Mouse (Mus musculus) stomach, embryonic 14.5 days (tissue): ENCODE measurements around the gene Gm45711. TPM values are rescaled to one million over a fixed set of nuclear protein-coding genes. Genes with fewer than 3 reads are reported as not detected.

Experiments
- ATAC-seq: fragments of 200-750 bp; cut with Nextera tagmentation; 2 replicates; pipeline ENCODE4 v1.8.0; 2017; ENCODE audit warnings: low read depth, moderate TSS enrichment; ENCODE audit not compliant: insufficient number of reproducible peaks, insufficient read depth, low FRiP score
- H3K27ac ChIP-seq: fragments of 300-500 bp; sonication (generic); 2 replicates; pipeline ENCODE4 v1.5.1; 2014; ENCODE audit warnings: mild to moderate bottlenecking, low read length, moderate library complexity, mixed read lengths
- H3K27me3 ChIP-seq: fragments of 300-500 bp; sonication (generic); 2 replicates; pipeline ENCODE4 v1.6.1; 2014; ENCODE audit warnings: low read length, control low read depth, mixed read lengths; ENCODE audit not compliant: control insufficient read depth, insufficient read depth
- H3K36me3 ChIP-seq: fragments of 300-500 bp; sonication (generic); 2 replicates; pipeline ENCODE4 v1.6.1; 2014; ENCODE audit warnings: mild to moderate bottlenecking, control low read depth, low read length, moderate library complexity, mixed read lengths; ENCODE audit not compliant: control insufficient read depth, insufficient read depth
- H3K4me1 ChIP-seq: fragments of 300-500 bp; sonication (generic); 2 replicates; pipeline ENCODE4 v1.6.1; 2014; ENCODE audit warnings: low read length, control low read depth, mixed read lengths; ENCODE audit not compliant: control insufficient read depth, insufficient read depth
- H3K4me2 ChIP-seq: fragments of 300-500 bp; sonication (generic); replicated peaks from 2 replicates; pipeline ENCODE4 v1.6.1; 2014; ENCODE audit warnings: low read depth, low read length, control low read depth
- H3K4me3 ChIP-seq: fragments of 300-500 bp; sonication (generic); 2 replicates; pipeline ENCODE4 v1.5.1; 2014; ENCODE audit warnings: low read depth, low read length, control low read depth
- H3K9ac ChIP-seq: fragments of 300-500 bp; sonication (generic); replicated peaks from 2 replicates; pipeline ENCODE4 v1.6.1; 2014; ENCODE audit warnings: low read depth, mild to moderate bottlenecking, control low read depth, low read length, moderate library complexity, mixed read lengths
- H3K9me3 ChIP-seq: fragments of 300-500 bp; sonication (generic); 2 replicates; pipeline ENCODE4 v1.6.1; 2016; ENCODE audit warnings: low read depth, low read length, control low read depth; ENCODE audit not compliant: control insufficient read depth
- WGBS: fragments of 180-500 bp; shearing (Covaris S2); extraction: QIAGEN DNeasy Blood & Tissue Kit; methylation state at CpG from one replicate; pipeline ENCODE4 v1.1.7; 2014; 5-methylcytosine and 5-hydroxymethylcytosine counted together
- polyA plus RNA-seq: library from polyadenylated mRNA; unstranded; fragments of >200 nt; fragmentation: Nextera tagmentation; extraction: Ambion mirVana; gene quantifications from 2 replicates; pipeline ENCODE4 v1.2.1, GENCODE M21; 2014

Gene Gm45711
- polyA plus RNA-seq, 1 experiment from 2014 or later: not detected

DNA sequence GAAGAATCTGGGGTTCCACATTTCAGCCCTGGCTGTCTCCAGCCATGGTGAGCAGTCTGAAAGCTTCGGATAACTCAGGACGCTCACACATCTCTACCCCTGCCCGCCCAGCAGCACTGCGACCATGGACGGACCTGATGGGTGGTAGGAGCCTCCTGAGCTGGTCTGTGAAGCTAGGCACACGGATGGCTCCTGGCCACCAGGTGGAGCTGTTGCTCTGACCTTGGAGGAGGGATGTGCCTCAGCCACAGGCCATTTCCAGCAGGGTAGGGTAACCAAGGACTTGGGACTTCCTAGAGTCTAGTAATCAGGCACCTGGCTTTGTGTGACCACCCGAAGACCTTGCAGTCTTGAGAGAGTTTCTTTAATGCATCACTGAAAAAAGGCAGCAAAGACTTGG, 34.1 kb upstream of the Gm45711 start:
- 0 out of 2 replicates have a peak, but pooled peaks cover 6% of the 10 kb centered on the region for H3K4me1 ChIP-seq
- no peaks in the 10 kb centered on the region for H3K9me3 ChIP-seq
- WGBS: 15% methylated on average over 7 of the region's 7 CpGs
- H3K27ac ChIP-seq: no peak overlapping the region
- H3K9ac ChIP-seq: no peak overlapping the region
- H3K27me3 ChIP-seq: no peaks in the 10 kb centered on the region
- no peak overlapping the region for H3K4me3 ChIP-seq
- H3K36me3 ChIP-seq: peaks cover 21% of the 10 kb centered on the region
- ATAC-seq: no peak
- H3K4me2 ChIP-seq: no peak overlapping the region

DNA sequence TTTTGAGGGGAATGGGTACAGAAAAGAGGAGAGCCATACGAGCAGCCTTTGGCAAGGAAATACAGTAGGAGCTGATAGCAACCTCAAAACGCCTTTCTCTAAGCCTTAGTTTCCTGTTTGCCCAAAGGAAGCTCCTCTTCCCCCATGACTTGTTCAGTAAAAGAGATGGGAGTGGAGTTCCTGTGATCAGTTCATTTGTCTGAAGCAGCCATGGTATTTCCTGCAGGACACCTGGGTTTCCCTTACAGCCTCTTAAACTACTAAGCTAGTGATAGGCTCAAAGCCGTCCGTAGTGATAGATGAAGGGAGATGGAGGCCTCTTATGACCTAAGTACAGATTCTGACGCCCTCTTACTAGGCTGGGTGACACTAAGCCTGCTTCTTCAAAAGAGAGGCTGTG, 32.5 kb upstream of the Gm45711 start:
- Histone ChIP-seq H3K4me1 (0 out of 2 replicates have a peak, but pooled peaks cover 6% of the 10 kb centered on the region), H3K27ac (no peak overlapping the region), H3K4me3 (no peak overlapping the region), H3K36me3 (peaks cover 21% of the 10 kb centered on the region), H3K9ac (no peak overlapping the region), H3K27me3 (no peaks in the 10 kb centered on the region), H3K9me3 (no peaks in the 10 kb centered on the region), H3K4me2 (no peak overlapping the region)
- ATAC-seq: no peak
- 75% methylated on average over 5 of the region's 5 CpGs for WGBS

DNA sequence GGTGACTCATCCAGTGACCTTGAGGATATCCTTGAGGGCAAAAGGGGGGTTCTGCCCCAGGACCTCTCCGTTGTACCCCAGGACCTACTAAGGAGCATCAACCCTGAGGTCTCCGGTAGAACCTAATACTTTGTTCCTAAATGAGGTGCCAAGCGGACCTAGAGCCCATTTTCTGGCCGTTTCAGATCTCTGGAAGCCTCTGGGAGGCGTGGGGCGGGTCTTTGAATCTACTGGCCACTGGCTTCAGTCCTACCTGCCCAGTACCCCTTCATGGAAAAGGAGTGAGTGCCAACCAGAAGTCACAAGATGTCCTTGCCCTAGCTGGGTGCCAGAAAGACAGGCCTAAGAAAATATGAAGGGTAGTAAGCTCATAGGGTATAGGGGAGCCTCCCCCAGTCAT, 31.8 kb upstream of the Gm45711 start:
- H3K36me3 ChIP-seq: peaks cover 14% of the 10 kb centered on the region
- no peaks in the 10 kb centered on the region for H3K27me3 ChIP-seq
- H3K4me2 ChIP-seq: peak overlapping the region; percentile 65
- H3K9ac ChIP-seq: no peak overlapping the region
- 0 out of 2 replicates have a peak, but pooled peaks cover 6% of the 10 kb centered on the region for H3K4me1 ChIP-seq
- ATAC-seq: no peak
- no peaks in the 10 kb centered on the region for H3K9me3 ChIP-seq
- WGBS: 49% methylated on average over 6 of the region's 6 CpGs
- H3K27ac ChIP-seq: peak overlapping the region; percentile 80; the same call in 1 of the 2 replicates
- peak overlapping the region; percentile 69 for H3K4me3 ChIP-seq

DNA sequence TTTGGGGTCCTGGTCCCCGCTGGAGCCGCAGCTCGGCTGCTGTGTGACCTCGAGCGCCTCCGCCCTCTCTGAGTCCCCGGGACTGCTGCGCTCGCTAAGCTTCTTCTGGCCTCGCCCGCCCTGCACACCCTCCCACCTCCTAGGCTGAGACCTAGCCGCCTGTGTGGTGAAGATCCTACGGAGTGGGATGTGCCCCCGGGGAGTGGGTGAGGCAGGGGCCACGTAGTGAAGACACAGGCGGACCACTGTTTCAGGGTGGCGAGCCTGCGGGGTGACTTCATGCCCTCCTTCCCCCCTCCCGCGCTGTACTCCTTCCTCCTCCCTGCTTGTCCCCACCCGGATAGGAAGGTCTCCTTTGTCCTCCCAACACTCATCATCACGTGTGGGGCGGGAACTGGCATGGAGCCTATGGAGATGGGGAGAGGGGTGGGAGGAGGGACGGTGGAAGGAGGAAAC, 31.3 kb upstream of the Gm45711 start:
- peak overlapping the region; percentile 84 for H3K9ac ChIP-seq
- H3K36me3 ChIP-seq: peaks cover 10% of the 10 kb centered on the region; the same call in 1 of the 2 replicates
- H3K4me1 ChIP-seq: 0 out of 2 replicates have a peak, but pooled peaks cover 6% of the 10 kb centered on the region
- 1% methylated on average over 24 of the region's 24 CpGs for WGBS
- peak; percentile 72 for ATAC-seq
- H3K9me3 ChIP-seq: no peaks in the 10 kb centered on the region
- H3K4me3 ChIP-seq: peak overlapping the region; percentile 69
- peak overlapping the region; percentile 80 for H3K27ac ChIP-seq
- H3K4me2 ChIP-seq: peak overlapping the region; percentile 65
- H3K27me3 ChIP-seq: no peaks in the 10 kb centered on the region

DNA sequence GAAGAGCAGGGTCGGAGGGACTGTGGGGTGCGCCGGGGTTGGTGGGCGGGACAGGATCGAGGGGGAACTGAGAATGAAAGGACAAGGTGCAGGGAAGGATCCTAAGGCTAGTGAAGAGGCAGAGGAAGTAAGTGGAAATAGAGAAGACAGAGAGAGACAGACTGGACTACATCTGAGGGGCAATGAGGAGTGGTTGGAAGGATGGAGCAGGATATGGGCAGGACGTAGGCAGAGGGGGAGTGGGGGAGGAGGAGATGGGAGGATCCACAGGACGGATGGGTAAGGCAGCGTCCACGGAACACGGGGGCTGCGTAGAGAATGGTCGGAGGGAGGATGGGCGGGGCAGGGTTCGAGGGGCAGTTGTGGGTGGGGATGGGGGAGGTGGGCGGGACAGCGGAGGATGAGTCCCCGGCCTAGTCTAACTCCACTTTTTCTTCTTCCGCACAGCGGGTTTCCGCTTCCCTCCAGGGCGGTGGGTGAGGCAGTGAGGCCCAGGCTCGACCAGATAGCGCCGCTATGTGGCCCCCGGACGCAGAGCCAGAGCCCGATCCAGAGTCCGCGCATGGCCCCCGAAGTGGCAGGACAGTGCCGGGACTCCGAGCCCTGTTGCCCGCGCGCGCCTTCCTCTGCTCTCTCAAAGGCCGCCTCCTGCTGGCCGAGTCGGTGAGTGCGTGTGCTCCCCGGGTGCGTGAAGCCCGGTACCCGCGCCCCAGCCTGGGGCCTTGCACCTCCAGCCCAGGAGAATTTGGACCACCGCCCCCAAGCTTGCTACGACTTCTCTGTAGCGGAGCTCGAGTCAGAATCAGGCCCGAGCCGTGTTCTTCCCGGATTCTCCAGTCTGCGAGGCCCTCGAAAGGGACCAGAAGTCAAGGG, 30.6 kb upstream of the Gm45711 start:
- Histone ChIP-seq H3K4me1 (0 out of 2 replicates have a peak, but pooled peaks cover 6% of the 10 kb centered on the region), H3K4me2 (peak overlapping the region; percentile 65), H3K36me3 (peaks cover 5% of the 10 kb centered on the region; the same call in 1 of the 2 replicates), H3K4me3 (peak overlapping the region; percentile 69), H3K9me3 (no peaks in the 10 kb centered on the region), H3K27ac (peak overlapping the region; percentile 80), H3K9ac (peak overlapping the region; percentile 84), H3K27me3 (no peaks in the 10 kb centered on the region)
- 1% methylated on average over 54 of the region's 54 CpGs for WGBS
- peak; percentile 73 for ATAC-seq

DNA sequence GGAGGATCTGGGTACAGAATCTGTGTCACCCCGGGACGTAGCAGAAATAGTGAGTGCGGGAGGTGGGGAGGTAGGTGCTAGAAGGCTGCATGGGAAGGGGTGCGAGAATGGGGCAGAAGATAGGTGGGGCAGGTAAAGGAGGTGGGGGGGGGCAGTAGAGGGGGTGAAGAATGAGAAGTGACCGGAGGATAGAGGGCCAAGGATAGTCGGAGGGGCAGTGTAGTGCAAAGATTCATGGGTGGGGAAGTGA, 30.0 kb upstream of the Gm45711 start:
- H3K36me3 ChIP-seq: peaks cover under 1% of the 10 kb centered on the region; the same call in 1 of the 2 replicates
- H3K27ac ChIP-seq: peak overlapping the region; percentile 80; the same call in 1 of the 2 replicates
- H3K4me2 ChIP-seq: peak overlapping the region; percentile 65
- no peaks in the 10 kb centered on the region for H3K9me3 ChIP-seq
- ATAC-seq: peak; percentile 2; the same call in 1 of the 2 replicates
- H3K4me1 ChIP-seq: 0 out of 2 replicates have a peak, but pooled peaks cover 6% of the 10 kb centered on the region
- H3K27me3 ChIP-seq: no peaks in the 10 kb centered on the region
- peak overlapping the region; percentile 69 for H3K4me3 ChIP-seq
- H3K9ac ChIP-seq: peak overlapping the region; percentile 84
- WGBS: 2% methylated on average over 6 of the region's 6 CpGs

DNA sequence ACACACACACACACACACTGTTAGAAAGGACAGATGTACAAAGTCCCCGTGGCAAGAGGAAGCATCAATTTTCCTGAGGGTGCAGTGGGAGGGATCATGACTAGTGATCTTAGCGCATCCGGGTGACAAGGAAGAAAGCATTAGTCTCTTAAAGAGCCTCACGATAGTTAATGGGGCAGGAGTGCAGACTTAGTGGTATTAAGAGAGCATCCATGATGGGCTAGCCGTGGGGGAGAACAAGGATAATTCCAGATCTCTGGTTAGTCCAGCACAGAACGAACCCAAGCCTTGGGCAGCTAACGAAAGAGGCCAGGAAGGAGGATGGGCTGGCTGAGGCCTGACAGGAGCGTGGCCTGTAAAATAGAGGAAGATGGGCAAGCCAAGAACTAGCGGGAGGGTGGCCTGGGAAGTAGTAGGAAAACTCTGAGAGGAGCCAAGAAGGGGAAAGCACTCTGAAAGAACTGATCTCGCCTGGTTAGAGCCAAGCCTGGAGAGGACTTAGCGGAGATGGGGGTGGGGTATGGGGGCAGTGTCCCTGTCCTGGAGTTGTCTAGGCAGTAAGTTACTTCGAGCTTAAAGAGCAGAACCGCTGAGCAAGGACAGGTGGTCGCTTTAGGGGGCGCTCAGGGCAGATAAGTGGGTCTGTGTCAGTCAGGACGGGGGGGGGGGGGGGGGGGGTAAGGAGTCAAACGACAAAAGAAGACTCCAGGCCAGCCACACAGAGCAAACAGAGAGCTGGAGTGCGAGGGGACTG, 29.5 kb upstream of the Gm45711 start, which contains the start of gene Cmtm3:
TSS of gene Cmtm3 (plus strand) at position 182 of the 754 bp plus-strand sequence.
- Histone ChIP-seq H3K9me3 (no peaks in the 10 kb centered on the region), H3K4me1 (0 out of 2 replicates have a peak, but pooled peaks cover 6% of the 10 kb centered on the region), H3K4me3 (peak within 1 kb of the TSS; percentile 69), H3K9ac (peak within 1 kb of the TSS; percentile 84), H3K27ac (peak within 1 kb of the TSS; percentile 80), H3K36me3 (no peaks in the 10 kb centered on the region; the same call in 1 of the 2 replicates), H3K27me3 (no peaks in the 10 kb centered on the region), H3K4me2 (peak within 1 kb of the TSS; percentile 65)
- WGBS: 11% methylated on average over 18 of the region's 18 CpGs
- no peak for ATAC-seq

DNA sequence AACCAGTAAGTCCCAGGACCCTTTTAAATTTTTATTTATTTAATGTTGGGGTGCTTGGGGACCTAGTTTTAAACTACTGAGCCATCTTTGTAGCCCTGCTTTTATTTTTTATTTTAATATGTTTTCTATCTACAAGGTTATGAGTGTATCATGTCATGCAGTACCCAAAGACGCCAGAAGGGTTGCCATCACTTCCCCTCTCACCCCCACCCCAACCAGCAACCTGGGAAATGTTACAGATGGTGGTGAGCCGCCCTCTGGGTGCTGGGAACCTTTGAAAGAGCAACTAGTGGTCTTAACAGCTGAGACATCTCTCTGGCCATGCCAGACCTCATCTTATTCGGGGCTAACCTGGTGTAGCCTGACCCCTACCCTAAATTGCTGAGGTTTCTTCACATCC, 28.0 kb upstream of the Gm45711 start:
- Histone ChIP-seq H3K36me3 (no peaks in the 10 kb centered on the region), H3K4me2 (no peak overlapping the region), H3K27me3 (no peaks in the 10 kb centered on the region), H3K9ac (no peak overlapping the region), H3K27ac (no peak overlapping the region), H3K4me1 (0 out of 2 replicates have a peak, but pooled peaks cover 6% of the 10 kb centered on the region), H3K9me3 (no peaks in the 10 kb centered on the region), H3K4me3 (no peak overlapping the region)
- WGBS: 47% methylated on average over 3 of the region's 3 CpGs
- ATAC-seq: no peak
